8 mouse cellular contexts compared by ENCODE assay signal in genomic region chr5:73491837-73492720, GRCm38 (mm10). TPM values are rescaled to one million over a fixed set of nuclear protein-coding genes. Genes with fewer than 3 reads are reported as not detected.
DNase-seq lines count a peak whose midpoint lies in the region; ATAC-seq lines count a peak whose summit lies in the region.

No protein-coding gene starts in this region.

- H3K4me1 ChIP-seq in hindbrain, embryonic 14.5 days (replicated peaks; ENCODE audit: control insufficient read depth, insufficient read depth, low read length), result peaks cover 14% of the 10 kb centered on the region

- DNase-seq in MN1 (ENCODE audit: low spot score), result peak; percentile 92
- DNase-seq in cerebellum, adult 8-10 months, result peak; percentile 80
- DNase-seq in frontal cortex, postnatal 14 days (ENCODE audit: low spot score in 2 of 2), result peak; percentile 90 to 91
- peak; percentile 90 for DNase-seq in hindbrain, embryonic 14.5 days (ENCODE audit: low spot score)
- DNase-seq in layer of hippocampus, postnatal 36 days, result peak; percentile 89
- DNase-seq in lung, postnatal 36 days, result peak; percentile 94
- peak; percentile 95 for DNase-seq in retina, postnatal 1 day
- peak; percentile 77 to 85 for DNase-seq in urinary bladder, adult 18-20 months (ENCODE audit: low spot score in 2 of 2)

- H3K9me3 ChIP-seq in hindbrain, embryonic 14.5 days (ENCODE audit: control insufficient read depth, low read length), result no peaks in the 10 kb centered on the region

- H3K27me3 ChIP-seq in hindbrain, embryonic 14.5 days (ENCODE audit: control insufficient read depth, insufficient read depth, low read length), result no peaks in the 10 kb centered on the region

- peak overlapping the region; percentile 96 for H3K27ac ChIP-seq in hindbrain, embryonic 14.5 days

- H3K36me3 ChIP-seq in hindbrain, embryonic 14.5 days (replicated peaks; ENCODE audit: control insufficient read depth, insufficient read depth), result no peaks in the 10 kb centered on the region

- peak; percentile 69 for ATAC-seq in hindbrain, embryonic 14.5 days (ENCODE audit: low FRiP score)

- H3K9ac ChIP-seq in hindbrain, embryonic 14.5 days, result peak overlapping the region; percentile 84

- WGBS in hindbrain, embryonic 14.5 days, result 1% methylated on average over 57 of the region's 59 CpGs

- H3K4me3 ChIP-seq in hindbrain, embryonic 14.5 days (replicated peaks; ENCODE audit: low read length), result peak overlapping the region; percentile 93

- H3K4me2 ChIP-seq in hindbrain, embryonic 14.5 days (replicated peaks), result peak overlapping the region; percentile 90

RNA-seq across cellular contexts. Expression of gene Dcun1d4, which starts 11.3 kb away (rescaled TPM):
- polyA plus RNA-seq in hindbrain, embryonic 14.5 days (2014; fragmentation: Nextera tagmentation; extraction: Ambion mirVana), result 61.5 and 65.0 TPM in 2 replicates
- 100 to 1,000 TPM; 123 to 131 TPM for total RNA-seq in layer of hippocampus, postnatal 36 days (2021)

Comparison
In these comparisons a context has a peak if more than half of its experiments do, and no peak if none do; other contexts are left out.
1. Peak in every context shown above with its lines: DNase-seq, ATAC-seq, H3K4me3 ChIP-seq and H3K27ac ChIP-seq.